Mouse (Mus musculus): ENCODE measurements at regions not wholly inside any gene's neighbourhood (a gene's known extent, or its start where the extent isn't known, plus 50 kb on each side); places are given as distances from the start of the nearest gene placed in this dataset.

- peak; percentile 83 for ATAC-seq (replicated peaks; ENCODE audit: low FRiP score, poor library complexity, severe bottlenecking)
Observed at GRCm38 (mm10) chr13:112024667-112025585, 216.1 kb upstream of the Map3k1 start.

- ATAC-seq (replicated peaks; ENCODE audit: low FRiP score, poor library complexity, severe bottlenecking) = no peak
Observed at GRCm38 (mm10) chr13:112025586-112025950, 216.8 kb upstream of the Map3k1 start.

- ATAC-seq (replicated peaks; ENCODE audit: low FRiP score, poor library complexity, severe bottlenecking) = no peak
Observed at GRCm38 (mm10) chr13:112027736-112028135, 218.9 kb upstream of the Map3k1 start.

GRCm38 (mm10) chr13:112031061-112031460 lies 222.3 kb upstream of the Map3k1 start:
- 0 out of 2 replicates have a peak, but pooled peaks have one; percentile 18 for ATAC-seq (replicated peaks; ENCODE audit: low FRiP score, poor library complexity, severe bottlenecking)

GRCm38 (mm10) chr13:112031631-112032320 lies 223.0 kb upstream of the Map3k1 start:
- no peak for ATAC-seq (replicated peaks; ENCODE audit: low FRiP score, poor library complexity, severe bottlenecking)

- ATAC-seq (replicated peaks; ENCODE audit: low FRiP score, poor library complexity, severe bottlenecking) = no peak
Observed at GRCm38 (mm10) chr13:112037731-112038380, 229.1 kb upstream of the Map3k1 start.

- no peak for ATAC-seq (replicated peaks; ENCODE audit: low FRiP score, poor library complexity, severe bottlenecking)
Observed at GRCm38 (mm10) chr13:112038556-112039304, 229.9 kb upstream of the Map3k1 start.

- ATAC-seq (replicated peaks; ENCODE audit: low FRiP score, poor library complexity, severe bottlenecking) = no peak
Observed at GRCm38 (mm10) chr13:112039422-112040145, 230.8 kb upstream of the Map3k1 start.

- peak; percentile 90 for ATAC-seq (replicated peaks; ENCODE audit: low FRiP score, poor library complexity, severe bottlenecking)
Observed at GRCm38 (mm10) chr13:112043524-112044246, 234.9 kb upstream of the Map3k1 start.

- no peak for ATAC-seq (replicated peaks; ENCODE audit: low FRiP score, poor library complexity, severe bottlenecking)
Observed at GRCm38 (mm10) chr13:112044372-112044771, 235.6 kb upstream of the Map3k1 start.

GRCm38 (mm10) chr13:112046247-112047211 lies 237.7 kb upstream of the Map3k1 start:
- ATAC-seq (replicated peaks; ENCODE audit: low FRiP score, poor library complexity, severe bottlenecking) = peak; percentile 45

- ATAC-seq (replicated peaks; ENCODE audit: low FRiP score, poor library complexity, severe bottlenecking) = no peak
Observed at GRCm38 (mm10) chr13:112047408-112047807, 238.6 kb upstream of the Map3k1 start.

- no peak for ATAC-seq (replicated peaks; ENCODE audit: low FRiP score, poor library complexity, severe bottlenecking)
Observed at GRCm38 (mm10) chr13:112047874-112048273, 239.1 kb upstream of the Map3k1 start.

- no peak for ATAC-seq (replicated peaks; ENCODE audit: low FRiP score, poor library complexity, severe bottlenecking)
Observed at GRCm38 (mm10) chr13:112048327-112048726, 239.5 kb upstream of the Map3k1 start.

- no peak for ATAC-seq (replicated peaks; ENCODE audit: low FRiP score, poor library complexity, severe bottlenecking)
Observed at GRCm38 (mm10) chr13:112050892-112051291, 237.4 kb upstream of the Ankrd55 start.

- no peak for ATAC-seq (replicated peaks; ENCODE audit: low FRiP score, poor library complexity, severe bottlenecking)
Observed at GRCm38 (mm10) chr13:112052011-112052410, 236.2 kb upstream of the Ankrd55 start.

GRCm38 (mm10) chr13:112052456-112052855 lies 235.8 kb upstream of the Ankrd55 start:
- no peak for ATAC-seq (replicated peaks; ENCODE audit: low FRiP score, poor library complexity, severe bottlenecking)
